Mouse (Mus musculus) gastrocnemius, adult 8-10 months (tissue): ENCODE measurements around the gene Palld. TPM values are rescaled to one million over a fixed set of nuclear protein-coding genes. Genes with fewer than 3 reads are reported as not detected.

Experiments used
- DNase-seq, 2 experiments: peaks; one replicate each; pipeline ENCODE4 v3.0.0; 2022; ENCODE audit warnings: low spot score in 2 of 2
- total RNA-seq, 4 experiments: library from RNA; stranded (reverse); gene quantifications; 2 replicates each; pipeline ENCODE4 v1.2.4; 2022

The Palld gene
- total RNA-seq, 4 experiments from 2014 or later: 45.3 to 55.5 (median 50.2) TPM

- DNase-seq: no peak
Measured at GRCm38 (mm10) chr8:61559450-61559849, 343.0 kb downstream of the Palld start.

DNA sequence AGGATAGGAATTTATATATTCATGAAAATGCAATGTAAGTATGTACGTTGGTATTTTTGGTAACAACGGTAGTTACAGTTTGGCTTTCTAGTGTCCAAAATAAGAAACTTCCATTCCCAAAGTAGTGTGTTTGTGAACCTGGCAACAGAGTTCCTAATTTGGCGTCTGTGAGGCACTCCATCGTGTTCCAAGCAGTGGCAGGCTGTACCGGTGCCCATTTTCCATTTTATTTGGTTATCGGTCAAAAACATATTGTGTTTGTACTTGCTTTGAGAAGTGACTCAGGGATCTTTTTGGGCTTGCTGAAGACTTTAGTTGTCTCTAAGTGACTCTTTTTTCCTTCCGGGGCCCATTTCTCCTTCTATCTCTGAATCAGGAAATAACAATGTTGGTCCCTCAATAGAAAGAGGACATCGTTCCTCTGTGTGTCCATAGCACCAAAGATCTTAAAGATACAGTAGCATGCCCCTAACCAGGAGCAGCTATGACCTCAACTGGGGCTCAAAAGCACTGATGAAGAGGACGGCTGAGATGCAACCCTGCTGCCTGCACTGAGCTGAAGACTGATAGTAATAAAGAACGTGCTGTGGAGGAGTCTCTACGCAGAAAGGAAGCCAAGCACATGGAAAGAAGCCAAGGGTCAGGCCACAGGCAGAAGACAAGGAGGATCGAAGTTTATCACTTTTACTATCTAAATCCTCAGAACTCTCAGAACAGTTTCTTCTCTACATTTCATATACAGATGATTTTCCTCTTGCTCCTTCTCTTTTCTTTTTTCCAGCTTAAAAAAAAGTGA lies 344.2 kb downstream of the Palld start:
- no peak for DNase-seq

DNA sequence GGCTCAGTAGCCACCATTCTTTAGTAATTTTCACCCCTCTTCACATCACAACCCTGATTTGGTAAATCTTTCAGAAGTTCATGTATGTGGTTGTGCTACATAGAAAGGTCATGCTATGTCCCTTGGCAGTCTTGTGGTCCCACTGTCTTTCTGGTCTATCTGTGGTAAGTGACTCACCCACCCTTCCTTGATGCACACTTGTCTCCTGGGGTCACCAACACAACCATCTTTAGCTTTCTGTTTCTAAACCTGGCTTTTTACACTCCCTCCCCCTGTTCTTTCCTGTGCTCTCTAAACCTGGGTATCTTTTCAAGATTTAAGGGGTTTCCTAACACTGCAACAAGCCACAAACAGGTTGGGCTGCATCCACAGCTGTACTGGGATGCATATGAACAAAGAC lies 345.5 kb downstream of the Palld start:
- no peak for DNase-seq

DNA sequence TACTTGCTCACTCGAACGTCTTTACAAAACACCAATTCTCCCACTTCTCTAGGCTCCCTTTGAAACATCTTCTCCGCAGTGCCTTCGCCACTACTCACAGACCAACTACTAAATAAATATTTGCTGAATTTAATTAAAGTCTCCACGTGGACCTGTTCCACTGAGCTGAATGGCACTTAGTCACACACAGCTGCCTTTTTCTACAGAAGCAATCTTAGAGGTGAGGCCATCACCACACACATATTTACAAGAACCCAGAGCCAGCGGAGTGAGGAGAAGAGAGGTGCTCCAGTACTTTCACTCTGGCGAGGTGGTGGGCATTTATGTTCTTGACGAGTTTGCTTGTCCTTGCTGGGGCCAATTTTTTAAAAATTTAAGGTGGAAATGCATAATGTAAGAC lies 346.3 kb downstream of the Palld start:
- DNase-seq: no peak

GRCm38 (mm10) chr8:61555343-61555742 lies 347.1 kb downstream of the Palld start:
- no peak for DNase-seq

- no peak for DNase-seq
Measured at GRCm38 (mm10) chr8:61552755-61553402, 349.6 kb downstream of the Palld start.

DNA sequence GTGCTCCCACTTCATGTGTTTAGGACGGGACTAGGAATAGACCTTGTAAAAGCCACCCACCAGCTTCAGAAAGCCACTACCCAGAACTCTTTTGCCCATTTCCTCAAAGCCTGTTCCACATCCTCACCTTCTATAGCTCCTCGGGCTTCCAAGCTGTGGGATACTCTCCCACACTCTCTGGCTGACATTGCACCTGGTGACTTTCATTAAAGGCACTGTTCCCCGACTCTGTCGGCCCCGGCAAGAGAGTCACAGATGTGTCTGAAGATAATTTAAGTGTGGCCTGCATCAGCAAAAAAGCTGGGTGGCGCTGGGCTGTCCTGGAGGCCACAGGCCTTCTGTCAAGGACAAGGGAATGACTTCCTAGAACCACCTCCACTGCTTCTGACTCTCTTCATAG lies 350.3 kb downstream of the Palld start:
- DNase-seq: no peak

- DNase-seq: no peak
Measured at GRCm38 (mm10) chr8:61550006-61550748, 352.3 kb downstream of the Palld start.

- no peak for DNase-seq
Measured at GRCm38 (mm10) chr8:61549585-61549984, 352.9 kb downstream of the Palld start.

GRCm38 (mm10) chr8:61539828-61540500 lies 362.5 kb downstream of the Palld start:
- DNase-seq: peak; percentile 80 to 82

DNA sequence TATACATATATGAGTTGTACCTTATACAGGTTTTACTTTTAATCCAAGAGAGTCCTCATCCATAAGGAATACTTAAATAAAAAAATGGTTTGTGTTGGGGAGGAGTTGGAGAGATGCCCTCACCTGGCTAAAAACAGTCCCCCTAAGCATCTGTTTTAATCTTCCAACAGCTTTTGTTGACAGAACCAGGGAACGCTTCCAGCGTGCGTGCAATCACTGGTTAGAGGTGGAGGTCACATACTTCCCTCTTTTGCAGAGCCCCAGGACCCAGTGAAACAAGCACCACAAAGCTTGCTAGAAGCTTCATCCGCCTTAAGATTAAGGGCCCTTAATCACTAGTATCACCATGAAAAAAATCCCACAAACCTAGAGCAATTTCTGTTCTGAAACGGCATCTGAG lies 365.0 kb downstream of the Palld start:
- DNase-seq: no peak

- no peak for DNase-seq
Measured at GRCm38 (mm10) chr8:61535472-61535871, 367.0 kb downstream of the Palld start.

GRCm38 (mm10) chr8:61533356-61533926 lies 369.0 kb downstream of the Palld start:
- no peak for DNase-seq

- no peak for DNase-seq
Measured at GRCm38 (mm10) chr8:61532831-61533230, 369.7 kb downstream of the Palld start.

DNA sequence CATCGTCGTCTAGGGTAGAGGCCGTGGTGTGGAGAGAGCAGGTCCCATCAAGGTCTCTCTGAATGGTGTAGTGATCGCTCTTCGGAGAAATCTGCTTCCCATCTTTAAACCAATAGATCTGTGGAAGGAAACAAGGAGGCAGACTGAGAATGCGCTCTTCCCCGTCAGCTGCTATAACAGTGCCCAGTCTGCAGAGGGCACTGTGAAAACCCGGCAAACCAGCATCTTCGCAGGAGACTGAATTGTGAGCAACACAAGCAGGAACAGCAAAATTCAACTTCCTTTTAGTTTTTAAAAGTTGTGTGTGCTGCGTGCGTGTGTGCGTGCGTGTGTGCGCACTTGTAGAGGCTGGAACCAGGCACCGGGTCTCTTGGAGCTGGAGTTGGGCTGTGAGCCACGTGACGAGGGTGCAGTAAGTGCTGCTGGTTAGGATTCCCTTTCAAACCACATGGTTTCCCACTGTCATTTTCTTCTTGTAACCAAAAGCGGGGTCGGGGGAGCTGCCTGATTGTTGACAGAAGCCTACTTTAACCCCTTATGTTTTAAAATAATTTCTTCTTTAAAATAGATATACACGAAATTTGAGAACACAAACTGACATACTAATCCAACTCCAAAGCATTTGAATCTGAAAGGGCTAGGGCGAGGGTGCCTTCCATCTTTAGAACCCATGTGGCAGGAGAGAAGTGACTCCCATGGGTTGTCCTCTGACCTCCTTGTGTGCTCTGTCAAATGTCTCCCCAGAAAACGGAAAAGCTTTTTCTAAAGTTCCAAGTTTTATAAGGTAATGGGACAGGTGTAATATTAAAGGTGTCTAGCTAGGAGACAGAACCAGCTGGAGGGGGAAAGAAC lies 370.3 kb downstream of the Palld start:
- no peak for DNase-seq

- DNase-seq: no peak
Measured at GRCm38 (mm10) chr8:61528642-61529041, 373.8 kb downstream of the Palld start.

DNA sequence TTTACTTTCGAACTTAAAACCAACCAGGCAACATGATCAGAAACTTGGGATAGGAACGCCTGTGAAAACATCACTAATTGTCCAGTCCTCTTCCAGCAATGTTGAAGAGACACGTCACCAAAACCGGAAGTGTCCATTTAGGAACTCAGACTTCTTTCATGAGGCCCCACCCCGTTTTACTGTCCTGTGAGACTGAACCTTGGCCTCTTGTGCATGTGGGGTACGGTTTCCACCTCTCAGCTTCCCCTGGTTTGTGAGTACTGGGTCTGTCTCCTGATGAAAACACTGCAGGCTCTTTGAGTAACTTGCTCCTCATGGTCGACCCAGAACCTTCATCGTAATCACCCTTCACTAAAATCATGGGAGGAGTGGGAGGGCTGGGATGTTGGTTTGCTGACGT lies 374.3 kb downstream of the Palld start:
- DNase-seq: no peak

DNA sequence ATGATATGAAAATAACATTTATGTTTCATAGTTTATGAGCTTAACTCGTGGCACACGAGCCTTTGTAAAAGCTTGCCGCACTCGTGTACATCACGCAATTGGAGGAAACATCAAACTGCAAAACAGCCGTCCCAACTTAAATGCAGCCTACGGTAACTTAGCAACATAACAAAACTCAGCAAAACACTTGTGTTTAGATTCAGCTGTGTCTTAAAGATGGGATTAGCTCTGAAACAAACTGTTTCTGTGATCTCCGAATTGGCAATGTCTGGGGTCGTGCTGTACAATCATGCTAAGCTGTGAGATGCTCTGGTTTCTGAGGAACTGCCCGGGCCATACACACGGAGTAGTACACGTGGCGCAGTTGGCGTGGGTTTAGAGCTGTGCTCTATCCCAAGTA lies 375.5 kb downstream of the Palld start:
- DNase-seq: no peak

GRCm38 (mm10) chr8:61522132-61522531 lies 380.4 kb downstream of the Palld start:
- DNase-seq: no peak

DNA sequence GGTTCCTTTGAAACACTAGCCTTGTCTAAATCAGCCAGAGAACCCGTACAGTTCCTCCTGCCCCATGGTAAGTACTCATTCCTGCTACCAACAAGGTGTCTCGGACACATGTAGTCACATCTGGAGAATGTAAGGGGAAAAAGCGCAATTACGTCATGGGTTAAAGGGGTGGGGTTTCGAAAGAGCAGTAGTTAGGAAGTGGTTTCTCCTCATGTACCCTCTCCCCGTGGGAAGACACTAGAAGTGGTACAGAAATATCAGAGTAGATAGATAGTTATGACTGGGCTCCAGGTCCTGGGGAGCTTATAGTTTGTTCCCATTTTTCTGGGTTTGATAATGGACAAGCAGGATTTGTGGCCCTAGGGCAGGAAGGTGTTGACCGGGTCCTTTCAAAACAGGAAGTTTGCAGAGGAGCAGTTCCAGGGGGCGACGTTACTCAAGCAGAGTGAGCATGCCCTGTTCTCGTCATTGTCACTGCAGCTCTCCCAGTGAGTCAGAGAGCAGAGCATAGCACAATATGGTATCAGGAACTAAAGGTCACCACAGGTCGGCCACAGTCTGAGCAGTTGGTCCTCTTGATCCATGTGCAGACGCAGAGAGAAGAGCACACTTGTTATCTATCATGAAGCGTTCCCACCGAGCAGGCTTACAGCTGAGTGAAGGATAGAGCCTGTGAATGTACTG lies 384.8 kb downstream of the Palld start:
- no peak for DNase-seq
